12 mouse cellular contexts compared by ENCODE assay signal in genomic region chr14:79034511-79034913, GRCm38 (mm10).
DNase-seq lines count a peak whose midpoint lies in the region; ATAC-seq and TF ChIP-seq lines count a peak whose summit lies in the region.
"Had no signal": no experiment of that assay in that cellular context is flagged by ENCODE, and none has a peak within 500 bp of the region (broad histone marks: within the 10 kb centered on the region; RNA-seq: fewer than 3 reads in every experiment).

No protein-coding gene starts in this region.

- H3K4me3 ChIP-seq in heart, adult 2 months, result no peak overlapping the region
- no peak overlapping the region for H3K4me3 ChIP-seq in liver, embryonic 16.5 days (ENCODE audit: low read depth, low read length)
- H3K4me3 ChIP-seq in liver, embryonic 11.5 days (ENCODE audit: low read depth, low read length), result no peak overlapping the region
- H3K4me3 ChIP-seq in intestine, embryonic 16.5 days (ENCODE audit: low read length), result no peak overlapping the region
- no peak overlapping the region for H3K4me3 ChIP-seq in small intestine, adult 2 months (ENCODE audit: low read depth, low read length)
- H3K4me3 ChIP-seq: forebrain, embryonic 12.5 days; limb, embryonic 15.5 days had no signal

- 37% methylated on average over 9 of the region's 9 CpGs for WGBS in heart, adult 2 months
- WGBS in liver, embryonic 16.5 days (ENCODE audit: insufficient replicate concordance), result 45% methylated on average over 9 of the region's 9 CpGs
- WGBS in liver, embryonic 11.5 days, result 64% methylated on average over 9 of the region's 9 CpGs
- WGBS in intestine, embryonic 16.5 days, result 33% methylated on average over 9 of the region's 9 CpGs
- WGBS in small intestine, adult 2 months, result 55% methylated on average over 9 of the region's 9 CpGs

- no peak overlapping the region for H3K4me2 ChIP-seq in liver, embryonic 16.5 days (ENCODE audit: low read depth, low read length)
- H3K4me2 ChIP-seq in liver, embryonic 11.5 days, result no peak overlapping the region
- H3K4me2 ChIP-seq in intestine, embryonic 16.5 days (ENCODE audit: low read depth, low read length), result no peak overlapping the region
- H3K4me2 ChIP-seq: forebrain, embryonic 12.5 days; limb, embryonic 15.5 days had no signal

- no peaks in the 10 kb centered on the region for H3K9me3 ChIP-seq in liver, embryonic 16.5 days (replicated peaks; ENCODE audit: control insufficient read depth, low read length)
- no peaks in the 10 kb centered on the region for H3K9me3 ChIP-seq in liver, embryonic 11.5 days (ENCODE audit: control insufficient read depth, low read length)
- no peaks in the 10 kb centered on the region for H3K9me3 ChIP-seq in intestine, embryonic 16.5 days (ENCODE audit: control insufficient read depth, low read length)
- H3K9me3 ChIP-seq: forebrain, embryonic 12.5 days; limb, embryonic 15.5 days had no signal

- H3K79me2 ChIP-seq in heart, adult 2 months (replicated peaks; ENCODE audit: control insufficient read depth, insufficient read depth, low read length), result no peaks in the 10 kb centered on the region

- no peak overlapping the region for H3K9ac ChIP-seq in heart, adult 2 months (ENCODE audit: low read depth, low read length)
- no peak overlapping the region for H3K9ac ChIP-seq in liver, embryonic 16.5 days (ENCODE audit: low read depth, low read length)
- no peak overlapping the region for H3K9ac ChIP-seq in liver, embryonic 11.5 days (ENCODE audit: low read depth, low read length)
- H3K9ac ChIP-seq in intestine, embryonic 16.5 days (ENCODE audit: low read depth, low read length), result no peak overlapping the region
- H3K9ac ChIP-seq: forebrain, embryonic 12.5 days; limb, embryonic 15.5 days had no signal

- peak; percentile 57; the same call in 1 of the 2 replicates for TF ChIP-seq EP300 in heart, adult 2 months (IDR thresholded peaks at IDR 0.05; ENCODE audit: insufficient read depth, low read depth, low read length)

- 0 out of 2 replicates have a peak, but pooled peaks have one; percentile 27 for TF ChIP-seq POLR2A in heart, adult 2 months (IDR thresholded peaks at IDR 0.05; ENCODE audit: insufficient read depth, low read depth, low read length)
- no peak for TF ChIP-seq POLR2A in small intestine, adult 2 months (IDR thresholded peaks at IDR 0.05; ENCODE audit: low read depth, low read length)

- 0 out of 2 replicates have a peak, but pooled peaks have one; percentile 13 for ATAC-seq in liver, embryonic 16.5 days (ENCODE audit: low read depth)
- no peak for ATAC-seq in liver, embryonic 11.5 days (replicated peaks; ENCODE audit: low FRiP score)
- peak; percentile 90 for ATAC-seq in intestine, embryonic 16.5 days
- ATAC-seq: Patski had no signal

- H3K36me3 ChIP-seq in heart, adult 2 months (ENCODE audit: control insufficient read depth, insufficient read depth, low read length), result no peaks in the 10 kb centered on the region
- no peaks in the 10 kb centered on the region for H3K36me3 ChIP-seq in liver, embryonic 16.5 days (ENCODE audit: control insufficient read depth, insufficient read depth)
- H3K36me3 ChIP-seq in liver, embryonic 11.5 days (ENCODE audit: control insufficient read depth, insufficient read depth, low read length), result no peaks in the 10 kb centered on the region; the same call in 1 of the 2 replicates
- H3K36me3 ChIP-seq in intestine, embryonic 16.5 days (ENCODE audit: control insufficient read depth, insufficient read depth, low read length), result no peaks in the 10 kb centered on the region; the same call in 1 of the 2 replicates
- peaks cover 8% of the 10 kb centered on the region for H3K36me3 ChIP-seq in small intestine, adult 2 months (ENCODE audit: control insufficient read depth, insufficient read depth, low read length)
- H3K36me3 ChIP-seq: forebrain, embryonic 12.5 days had no signal

- H3K27ac ChIP-seq in heart, adult 2 months, result peak overlapping the region; percentile 38
- no peak overlapping the region for H3K27ac ChIP-seq in liver, embryonic 16.5 days (ENCODE audit: low read length)
- H3K27ac ChIP-seq in liver, embryonic 11.5 days (ENCODE audit: low read depth, low read length), result no peak overlapping the region
- peak overlapping the region; percentile 40; the same call in 1 of the 2 replicates for H3K27ac ChIP-seq in intestine, embryonic 16.5 days (ENCODE audit: low read length)
- H3K27ac ChIP-seq in small intestine, adult 2 months (ENCODE audit: insufficient read depth, low read depth, low read length), result peak overlapping the region; percentile 21; the same call in 1 of the 2 replicates
- H3K27ac ChIP-seq: forebrain, embryonic 12.5 days; limb, embryonic 15.5 days had no signal

- DNase-seq in heart, adult 2 months, result peak in 1 of 2 experiments; percentile 15
- DNase-seq in heart, postnatal 4 days, result no peak
- no peak for DNase-seq in liver, embryonic 11.5 days (ENCODE audit: low spot score)
- DNase-seq in frontal cortex, postnatal 25 days (ENCODE audit: low spot score in 2 of 2), result no peak
- DNase-seq in right cerebral cortex, adult 18-20 months, result no peak
- DNase-seq: adrenal gland, postnatal 36 days had no signal

- no peak for TF ChIP-seq CTCF in heart, adult 2 months (IDR thresholded peaks at IDR 0.05)
- TF ChIP-seq CTCF in small intestine, adult 2 months (IDR thresholded peaks at IDR 0.05; ENCODE audit: extremely low read depth, insufficient read length, insufficient replicate concordance, low read depth, low read length), result no peak

- no peaks in the 10 kb centered on the region for H3K27me3 ChIP-seq in heart, adult 2 months (ENCODE audit: control insufficient read depth, insufficient read depth, low read length)
- H3K27me3 ChIP-seq in liver, embryonic 16.5 days (ENCODE audit: control insufficient read depth, insufficient read depth, low read depth, low read length), result no peaks in the 10 kb centered on the region
- no peaks in the 10 kb centered on the region for H3K27me3 ChIP-seq in liver, embryonic 11.5 days (replicated peaks; ENCODE audit: control insufficient read depth, insufficient read depth, low read length)
- H3K27me3 ChIP-seq in intestine, embryonic 16.5 days (replicated peaks; ENCODE audit: control insufficient read depth, insufficient read depth, low read length), result no peaks in the 10 kb centered on the region
- no peaks in the 10 kb centered on the region for H3K27me3 ChIP-seq in small intestine, adult 2 months (ENCODE audit: control insufficient read depth, insufficient read depth, low read length)
- H3K27me3 ChIP-seq: forebrain, embryonic 12.5 days; limb, embryonic 15.5 days; Patski had no signal

- intact Hi-C loops in heart, adult 2 months (cut with DNase I), result no loop called here

- peaks cover 2% of the 10 kb centered on the region for H3K4me1 ChIP-seq in heart, adult 2 months (ENCODE audit: control insufficient read depth, insufficient read depth, low read length)
- H3K4me1 ChIP-seq in liver, embryonic 16.5 days (ENCODE audit: control insufficient read depth, low read depth, low read length), result no peaks in the 10 kb centered on the region
- no peaks in the 10 kb centered on the region for H3K4me1 ChIP-seq in liver, embryonic 11.5 days (replicated peaks; ENCODE audit: control insufficient read depth, insufficient read depth, low read length)
- 0 out of 2 replicates have a peak, but pooled peaks cover 3% of the 10 kb centered on the region for H3K4me1 ChIP-seq in intestine, embryonic 16.5 days (ENCODE audit: control insufficient read depth, insufficient read depth, low read length)
- peaks cover 6% of the 10 kb centered on the region; the same call in 1 of the 2 replicates for H3K4me1 ChIP-seq in small intestine, adult 2 months (ENCODE audit: control insufficient read depth, insufficient read depth, insufficient read length, low read length)
- H3K4me1 ChIP-seq: forebrain, embryonic 12.5 days had no signal

Comparison
In these comparisons a context has a peak if more than half of its experiments do, and no peak if none do; other contexts are left out.
1. H3K27ac ChIP-seq: peak in heart, adult 2 months (single experiment), intestine, embryonic 16.5 days (single experiment) and small intestine, adult 2 months (single experiment); none in liver, embryonic 16.5 days (single experiment) and liver, embryonic 11.5 days (single experiment).